Mouse (Mus musculus): ENCODE data around the gene Gng12.

GRCm38 (mm10) chr6:66848936-66849335 lies 47.3 kb upstream of the Gng12 start:
- no peak for TF ChIP-seq EP300 (IDR thresholded peaks at IDR 0.05; ENCODE audit: low read depth)
- TF ChIP-seq CTCF (IDR thresholded peaks at IDR 0.05; ENCODE audit: low read depth), result no peak

Measured in liver, embryonic 14.5 days (tissue).